Mouse (Mus musculus) forebrain, embryonic 16.5 days (tissue): ENCODE measurements around the gene Zfyve28. TPM values are rescaled to one million over a fixed set of nuclear protein-coding genes. Genes with fewer than 3 reads are reported as not detected.

ENCODE experiments used
- ATAC-seq: fragments of 200-750 bp; cut with Nextera tagmentation; 2 replicates; pipeline ENCODE4 v1.8.0; 2017; ENCODE audit warnings: mild to moderate bottlenecking, moderate library complexity
- H3K27ac ChIP-seq: fragments of 300-500 bp; sonication (generic); 2 replicates; pipeline ENCODE4 v1.5.1; 2014; ENCODE audit warnings: low read length, control low read depth
- H3K27me3 ChIP-seq: fragments of 300-500 bp; sonication (generic); replicated peaks from 2 replicates; pipeline ENCODE4 v1.6.1; 2014; ENCODE audit warnings: low read length; ENCODE audit not compliant: control insufficient read depth, insufficient read depth
- H3K36me3 ChIP-seq: fragments of 300-500 bp; sonication (generic); 2 replicates; pipeline ENCODE4 v1.6.1; 2014; ENCODE audit not compliant: control insufficient read depth, insufficient read depth
- H3K4me1 ChIP-seq: fragments of 300-500 bp; sonication (generic); replicated peaks from 2 replicates; pipeline ENCODE4 v1.6.1; 2014; ENCODE audit warnings: low read length; ENCODE audit not compliant: control insufficient read depth, insufficient read depth
- H3K4me2 ChIP-seq: fragments of 300-500 bp; sonication (generic); 2 replicates; pipeline ENCODE4 v1.6.1; 2014; ENCODE audit warnings: mild to moderate bottlenecking, low read length, control low read depth
- H3K4me3 ChIP-seq: fragments of 300-500 bp; sonication (generic); replicated peaks from 2 replicates; pipeline ENCODE4 v1.5.1; 2014; ENCODE audit warnings: mild to moderate bottlenecking, low read length, control low read depth
- H3K9ac ChIP-seq: fragments of 300-500 bp; sonication (generic); replicated peaks from 2 replicates; pipeline ENCODE4 v1.6.1; 2014; ENCODE audit warnings: low read depth, low read length, control low read depth
- H3K9me3 ChIP-seq: fragments of 300-500 bp; sonication (generic); 2 replicates; pipeline ENCODE4 v1.6.1; 2016; ENCODE audit warnings: low read length; ENCODE audit not compliant: control insufficient read depth
- WGBS: fragments of 180-500 bp; shearing (Covaris S2); extraction: QIAGEN DNeasy Blood & Tissue Kit; methylation state at CpG from one replicate; pipeline ENCODE4 v1.1.7; 2014; 5-methylcytosine and 5-hydroxymethylcytosine counted together
- polyA plus RNA-seq: library from polyadenylated mRNA; unstranded; fragments of >200 nt; fragmentation: Nextera tagmentation; extraction: Ambion mirVana; gene quantifications from 2 replicates; pipeline ENCODE4 v1.2.1, GENCODE M21; 2015

Gene Zfyve28
- polyA plus RNA-seq, 1 experiment from 2014 or later: 5.2 TPM

- ATAC-seq: no peak
Measured at GRCm38 (mm10) chr5:34269197-34269920, 18.9 kb downstream of the Zfyve28 start.

DNA sequence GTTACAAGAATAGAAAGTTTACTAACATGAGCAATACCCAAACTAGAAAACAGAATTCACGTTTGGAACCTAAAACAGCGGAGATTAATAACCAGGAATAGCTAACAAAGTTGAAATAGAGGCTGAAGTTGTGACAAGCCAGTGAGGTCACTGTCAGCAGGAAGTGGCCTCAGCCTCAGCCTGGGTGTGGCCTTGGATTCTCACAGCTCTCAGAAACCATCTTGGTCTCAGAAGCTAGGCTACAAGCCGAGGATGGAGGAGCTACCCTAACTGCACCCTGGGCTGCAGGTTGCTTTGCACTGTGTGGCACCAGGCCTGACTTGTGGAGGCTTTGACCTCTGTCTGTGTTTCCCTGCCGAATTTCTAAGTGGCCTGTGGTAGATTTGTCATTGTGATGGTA, 22.2 kb downstream of the Zfyve28 start:
- WGBS: 80% methylated on average over 4 of the region's 4 CpGs
- no peak overlapping the region for H3K4me2 ChIP-seq
- H3K9me3 ChIP-seq: no peaks in the 10 kb centered on the region
- ATAC-seq: no peak
- no peak overlapping the region for H3K9ac ChIP-seq
- no peak overlapping the region for H3K4me3 ChIP-seq
- H3K27ac ChIP-seq: no peak overlapping the region
- H3K4me1 ChIP-seq: no peaks in the 10 kb centered on the region
- no peaks in the 10 kb centered on the region for H3K27me3 ChIP-seq
- no peaks in the 10 kb centered on the region for H3K36me3 ChIP-seq

More at GRCm38 (mm10) chr5:34269197-34269920, 18.9 kb downstream of the Zfyve28 start:
- Histone ChIP-seq H3K4me1 (no peaks in the 10 kb centered on the region), H3K27ac (no peak overlapping the region), H3K9me3 (no peaks in the 10 kb centered on the region), H3K9ac (no peak overlapping the region), H3K27me3 (no peaks in the 10 kb centered on the region), H3K36me3 (no peaks in the 10 kb centered on the region), H3K4me3 (no peak overlapping the region), H3K4me2 (no peak overlapping the region)
- WGBS: 86% methylated on average over 16 of the region's 16 CpGs

DNA sequence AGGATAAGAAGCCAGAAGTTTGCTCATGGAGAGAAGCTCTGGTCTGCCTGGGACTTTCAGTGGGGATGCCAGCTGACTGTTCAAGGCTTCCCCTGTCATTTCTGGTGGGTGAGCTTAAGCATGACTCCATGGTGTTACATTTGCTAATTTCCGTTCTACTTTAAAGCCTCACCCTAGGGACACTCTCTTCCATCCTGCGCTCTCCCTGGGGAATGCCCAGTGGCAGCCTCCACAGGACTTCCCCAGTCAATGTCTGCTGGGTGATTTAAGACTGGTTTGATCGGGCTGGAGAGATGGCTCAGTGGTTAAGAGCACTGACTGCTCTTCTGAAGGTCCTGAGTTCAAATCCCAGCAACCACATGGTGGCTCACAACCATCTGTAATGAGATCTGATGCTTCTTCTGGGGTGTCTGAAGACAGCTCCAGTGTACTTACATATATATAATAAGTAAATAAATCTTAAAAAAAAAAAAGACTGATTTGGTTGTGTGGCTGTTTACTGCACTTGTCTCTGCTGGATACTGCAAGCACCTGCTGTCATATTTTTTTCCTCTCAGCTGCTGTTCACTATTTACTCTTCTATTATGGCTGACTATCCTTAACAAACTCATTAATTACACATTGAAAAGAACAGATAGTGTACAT, 29.0 kb downstream of the Zfyve28 start:
- no peaks in the 10 kb centered on the region for H3K9me3 ChIP-seq
- no peak overlapping the region for H3K4me2 ChIP-seq
- no peaks in the 10 kb centered on the region for H3K36me3 ChIP-seq
- H3K9ac ChIP-seq: no peak overlapping the region
- no peak overlapping the region for H3K4me3 ChIP-seq
- no peaks in the 10 kb centered on the region for H3K4me1 ChIP-seq
- ATAC-seq: no peak
- H3K27me3 ChIP-seq: no peaks in the 10 kb centered on the region
- WGBS: 70% methylated on average over 3 of the region's 3 CpGs
- H3K27ac ChIP-seq: no peak overlapping the region

GRCm38 (mm10) chr5:34255189-34255588, 33.1 kb downstream of the Zfyve28 start:
- Histone ChIP-seq H3K36me3 (no peaks in the 10 kb centered on the region), H3K4me1 (peaks cover 19% of the 10 kb centered on the region), H3K27ac (no peak overlapping the region), H3K27me3 (no peaks in the 10 kb centered on the region), H3K9me3 (no peaks in the 10 kb centered on the region), H3K4me3 (no peak overlapping the region), H3K4me2 (no peak overlapping the region), H3K9ac (no peak overlapping the region)
- WGBS: 84% methylated on average over 3 of the region's 3 CpGs
- ATAC-seq: no peak

DNA sequence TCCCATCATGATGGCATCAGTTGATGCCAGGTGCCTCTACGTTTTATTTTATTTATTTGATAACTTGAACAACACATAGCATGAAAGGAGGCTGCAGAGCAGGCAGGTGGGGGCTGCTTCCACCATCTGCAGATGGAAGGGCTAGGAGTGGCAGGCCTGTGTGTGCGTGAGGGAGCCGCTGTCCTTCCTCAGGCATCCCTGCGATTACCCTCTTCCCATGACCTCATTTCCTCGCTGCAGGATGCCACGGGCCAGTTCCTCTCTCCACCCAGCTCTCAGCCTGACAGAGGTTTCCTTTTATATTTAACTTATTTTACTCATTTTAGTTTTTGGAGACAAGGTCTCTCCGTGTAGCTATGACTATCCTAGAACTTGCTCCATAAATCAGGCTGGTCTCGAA, 33.9 kb downstream of the Zfyve28 start:
- 80% methylated on average over 8 of the region's 8 CpGs for WGBS
- H3K4me3 ChIP-seq: no peak overlapping the region
- no peaks in the 10 kb centered on the region for H3K27me3 ChIP-seq
- peaks cover 22% of the 10 kb centered on the region for H3K4me1 ChIP-seq
- H3K36me3 ChIP-seq: no peaks in the 10 kb centered on the region
- H3K9me3 ChIP-seq: no peaks in the 10 kb centered on the region
- H3K9ac ChIP-seq: no peak overlapping the region
- no peak overlapping the region for H3K27ac ChIP-seq
- H3K4me2 ChIP-seq: no peak overlapping the region
- no peak for ATAC-seq

DNA sequence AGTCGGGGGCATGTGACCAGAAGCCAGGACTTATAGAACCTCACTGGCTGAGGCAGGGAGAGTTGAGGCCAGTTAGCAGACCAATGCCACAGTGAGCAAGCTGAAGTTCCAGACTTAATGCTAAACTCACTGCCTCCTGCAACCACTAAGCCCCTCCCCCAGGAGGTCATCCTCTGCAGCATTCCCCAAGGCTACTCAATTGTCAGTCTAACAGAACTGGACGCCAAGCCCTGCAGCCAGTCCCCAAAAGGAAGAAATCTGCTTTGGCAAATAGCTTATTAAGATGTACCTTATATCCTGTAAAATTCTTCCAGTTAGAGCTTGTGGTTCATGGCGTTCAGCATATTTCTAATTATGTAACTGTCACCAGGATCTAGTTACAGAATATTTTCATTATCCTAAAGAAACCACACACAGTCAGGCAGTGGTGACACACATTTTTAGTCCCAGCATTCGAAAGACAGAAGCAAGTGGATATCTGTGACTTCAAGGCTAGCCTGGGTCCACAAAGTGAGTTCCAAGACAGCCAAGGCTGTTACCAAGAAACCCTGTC, 35.2 kb downstream of the Zfyve28 start:
- Histone ChIP-seq H3K27me3 (no peaks in the 10 kb centered on the region), H3K9me3 (no peaks in the 10 kb centered on the region), H3K27ac (no peak overlapping the region; the same call in 1 of the 2 replicates), H3K36me3 (no peaks in the 10 kb centered on the region), H3K9ac (no peak overlapping the region), H3K4me3 (no peak overlapping the region), H3K4me2 (no peak overlapping the region), H3K4me1 (peaks cover 22% of the 10 kb centered on the region)
- WGBS: 57% methylated on average over 4 of the region's 4 CpGs
- ATAC-seq: no peak

DNA sequence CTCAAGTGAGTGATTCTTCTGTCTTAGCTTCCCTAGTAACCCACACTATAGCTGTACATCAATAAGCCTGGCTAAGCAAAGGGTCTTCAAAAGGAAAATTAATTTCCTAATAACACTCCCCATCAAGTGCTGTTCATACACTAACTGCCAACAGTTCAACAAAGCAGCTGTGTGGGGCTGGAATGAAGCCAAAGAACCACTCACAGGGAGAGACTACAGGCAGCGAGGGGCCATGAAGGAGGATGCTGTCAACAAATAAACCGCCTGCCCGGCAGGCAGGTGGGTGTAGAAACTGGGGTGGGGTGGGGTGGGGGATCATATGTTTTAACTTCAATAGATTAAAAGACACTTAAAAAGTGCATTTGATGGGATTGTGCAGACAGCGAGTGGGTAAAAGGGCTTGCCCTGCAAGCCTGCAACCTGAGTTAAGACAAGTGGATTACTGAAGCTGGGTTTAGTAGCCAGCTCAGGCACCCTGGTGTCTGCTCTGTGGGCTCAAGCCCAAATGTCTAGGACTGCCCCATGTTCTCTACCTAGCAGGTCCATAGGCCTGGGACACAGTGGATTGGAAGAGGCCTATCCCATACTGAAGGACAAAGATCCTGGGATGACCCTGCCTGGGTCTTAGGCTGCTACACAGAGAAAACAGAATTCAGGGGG, 35.8 kb downstream of the Zfyve28 start:
- Histone ChIP-seq H3K4me1 (peaks cover 22% of the 10 kb centered on the region), H3K9ac (no peak overlapping the region), H3K4me2 (no peak overlapping the region), H3K4me3 (no peak overlapping the region), H3K27me3 (no peaks in the 10 kb centered on the region), H3K9me3 (no peaks in the 10 kb centered on the region), H3K36me3 (no peaks in the 10 kb centered on the region), H3K27ac (peak overlapping the region; percentile 13; the same call in 1 of the 2 replicates)
- ATAC-seq: peak; percentile 89
- WGBS: under 1% methylated on average over 4 of the region's 4 CpGs

- 13% methylated on average over 4 of the region's 4 CpGs for WGBS
- peak overlapping the region; percentile 56; the same call in 1 of the 2 replicates for H3K27ac ChIP-seq
- H3K9ac ChIP-seq: no peak overlapping the region
- no peak overlapping the region for H3K4me3 ChIP-seq
- H3K27me3 ChIP-seq: no peaks in the 10 kb centered on the region
- no peaks in the 10 kb centered on the region for H3K9me3 ChIP-seq
- peaks cover 22% of the 10 kb centered on the region for H3K4me1 ChIP-seq
- H3K36me3 ChIP-seq: no peaks in the 10 kb centered on the region
- no peak overlapping the region for H3K4me2 ChIP-seq
- peak; percentile 39 for ATAC-seq
Measured at GRCm38 (mm10) chr5:34251794-34252193, 36.5 kb downstream of the Zfyve28 start.

DNA sequence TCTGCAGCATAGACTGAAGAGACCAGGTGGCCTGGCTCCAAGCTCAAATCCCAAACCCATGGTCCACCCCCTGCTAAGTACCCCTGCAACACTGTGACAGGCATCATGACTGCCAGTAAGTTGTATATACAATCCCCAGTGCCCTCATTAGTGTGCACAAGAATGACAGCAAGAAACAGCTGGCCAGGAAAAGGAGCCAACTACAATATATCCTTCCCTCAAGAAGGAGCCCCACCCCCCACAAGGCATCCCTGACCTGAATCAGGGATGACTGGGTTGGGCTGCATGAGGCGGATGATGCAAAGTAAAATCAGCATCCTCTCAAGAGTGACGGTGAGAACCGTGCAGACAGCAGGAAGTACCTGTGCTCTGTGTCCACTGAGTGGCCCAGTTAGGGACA, 38.2 kb downstream of the Zfyve28 start:
- H3K27ac ChIP-seq: no peak overlapping the region
- peaks cover 22% of the 10 kb centered on the region for H3K4me1 ChIP-seq
- no peak overlapping the region for H3K9ac ChIP-seq
- H3K4me3 ChIP-seq: no peak overlapping the region
- no peaks in the 10 kb centered on the region for H3K36me3 ChIP-seq
- H3K9me3 ChIP-seq: no peaks in the 10 kb centered on the region
- 75% methylated on average over 3 of the region's 3 CpGs for WGBS
- H3K4me2 ChIP-seq: no peak overlapping the region
- no peaks in the 10 kb centered on the region for H3K27me3 ChIP-seq
- ATAC-seq: 0 out of 2 replicates have a peak, but pooled peaks have one; percentile 21
